Mouse (Mus musculus): ENCODE results near the gene Shisal1.

DNA sequence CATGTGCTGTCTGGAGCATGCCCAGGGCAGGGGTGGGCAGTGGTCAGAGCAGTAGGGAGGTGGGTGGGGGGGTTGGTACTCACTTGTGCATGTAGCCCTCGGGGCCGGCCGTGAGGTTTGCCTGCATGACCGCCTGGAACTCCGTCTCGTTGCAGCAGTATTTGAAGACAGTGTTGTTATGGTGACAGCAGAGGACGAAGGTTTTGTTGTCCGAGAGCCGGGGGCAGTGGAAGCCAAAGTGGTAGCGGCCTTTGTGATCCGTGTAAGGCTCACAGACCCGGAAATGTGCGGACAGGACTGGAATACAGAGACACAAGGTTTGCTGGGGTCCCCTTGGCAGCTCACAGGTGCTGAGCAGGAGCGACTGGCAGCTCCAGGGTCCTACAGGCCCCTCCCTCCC lies 29.9 kb downstream of the Shisal1 start:
- TF ChIP-seq GATA1 (IDR thresholded peaks at IDR 0.05; ENCODE audit: borderline replicate concordance, low read length) (no peak), GATA2 (IDR thresholded peaks at IDR 0.05; ENCODE audit: borderline replicate concordance, low read depth, low read length) (no peak)
